Mouse (Mus musculus) forebrain, postnatal 0 days (tissue): ENCODE results near the gene D830030K20Rik. TPM values are rescaled to one million over a fixed set of nuclear protein-coding genes. Genes with fewer than 3 reads are reported as not detected.
"Not testable (repeated sequence)": the region's sequence is repeated elsewhere in the genome, so short reads cannot be mapped to it uniquely, and the experiment has no call there.

Source experiments
- ATAC-seq: fragments of 200-750 bp; cut with Nextera tagmentation; 2 replicates; pipeline ENCODE4 v1.8.0; 2017; ENCODE audit warnings: mild to moderate bottlenecking, moderate library complexity
- DNase-seq: peaks from one replicate; pipeline ENCODE4 v3.0.0-alpha.2; 2015
- H3K27ac ChIP-seq: fragments of 300-500 bp; sonication (generic); 2 replicates; pipeline ENCODE4 v1.5.1; 2014; ENCODE audit warnings: low read depth, mild to moderate bottlenecking, antibody characterized with exemption, low read length, moderate library complexity, mixed read lengths
- H3K27me3 ChIP-seq: fragments of 300-500 bp; sonication (generic); 2 replicates; pipeline ENCODE4 v1.6.1; 2014; ENCODE audit warnings: mild to moderate bottlenecking, low read length, mixed read lengths; ENCODE audit not compliant: insufficient read depth
- H3K36me3 ChIP-seq: fragments of 300-500 bp; sonication (generic); 2 replicates; pipeline ENCODE4 v1.6.1; 2014; ENCODE audit warnings: mild to moderate bottlenecking, moderate library complexity; ENCODE audit not compliant: insufficient read depth
- H3K4me1 ChIP-seq: fragments of 300-500 bp; sonication (generic); 2 replicates; pipeline ENCODE4 v1.6.1; 2014; ENCODE audit warnings: antibody characterized with exemption; ENCODE audit not compliant: insufficient read depth
- H3K4me2 ChIP-seq: fragments of 300-500 bp; sonication (generic); 2 replicates; pipeline ENCODE4 v1.6.1; 2014; ENCODE audit warnings: low read depth, mild to moderate bottlenecking, moderate library complexity
- H3K4me3 ChIP-seq: fragments of 300-500 bp; sonication (generic); 2 replicates; pipeline ENCODE4 v1.5.1; 2014; ENCODE audit warnings: low read depth, low read length, mixed read lengths
- H3K9ac ChIP-seq: fragments of 300-500 bp; sonication (generic); 2 replicates; pipeline ENCODE4 v1.6.1; 2014; ENCODE audit warnings: mild to moderate bottlenecking
- H3K9me3 ChIP-seq: fragments of 300-500 bp; sonication (generic); 2 replicates; pipeline ENCODE4 v1.6.1; 2016; ENCODE audit warnings: low read length
- CTCF ChIP-seq: sonication (generic); IDR thresholded peaks from 2 replicates; pipeline ENCODE4 v1.5.1; 2016; ENCODE audit warnings: antibody characterized with exemption, control low read depth, low read depth
- WGBS: fragments of 180-500 bp; shearing (Covaris S2); extraction: QIAGEN DNeasy Blood & Tissue Kit; methylation state at CpG from one replicate; pipeline ENCODE4 v1.1.7; 2014; 5-methylcytosine and 5-hydroxymethylcytosine counted together
- polyA plus RNA-seq: library from polyadenylated mRNA; unstranded; fragments of >200 nt; fragmentation: Nextera tagmentation; extraction: Ambion mirVana; gene quantifications from 2 replicates; pipeline ENCODE4 v1.2.1, GENCODE M21; 2015
- total RNA-seq: library from RNA; depleted of rRNA; stranded (reverse); fragments of >200 nt; gene quantifications from 2 replicates; pipeline ENCODE4 v1.2.3, GENCODE M21; 2014; rRNA removed

D830030K20Rik gene
- total RNA-seq = 13.0 and 22.5 TPM in 2 replicates
- 23.3 and 27.9 TPM in 2 replicates for polyA plus RNA-seq

- not testable (repeated sequence) for H3K36me3 ChIP-seq, H3K9me3 ChIP-seq, H3K27me3 ChIP-seq, H3K4me1 ChIP-seq, ATAC-seq, H3K27ac ChIP-seq
- DNase-seq = peak; percentile 4
- peak within 1 kb of the TSS; percentile 42 for H3K4me3 ChIP-seq
- under 1% methylated on average over 22 of the region's 62 CpGs for WGBS
- peak within 1 kb of the TSS; percentile 65 for H3K9ac ChIP-seq
- H3K4me2 ChIP-seq = peak within 1 kb of the TSS; percentile 74
Measured at GRCm38 (mm10) chr14:3208272-3209152, at the start of gene D830030K20Rik. D830030K20Rik (plus strand) TSS chr14:3208488.

GRCm38 (mm10) chr14:3187955-3188354, 20.3 kb upstream of the D830030K20Rik start, which contains the start of gene Gm5795:
Gm5795 (plus strand) TSS chr14:3188255.
- H3K27ac ChIP-seq, ATAC-seq, H3K4me1 ChIP-seq, H3K4me3 ChIP-seq, H3K27me3 ChIP-seq, H3K9ac ChIP-seq, H3K9me3 ChIP-seq, H3K36me3 ChIP-seq, DNase-seq, H3K4me2 ChIP-seq: not testable (repeated sequence)
- WGBS = no CpG with 5 or more reads among the region's 2 CpGs

GRCm38 (mm10) chr14:3209367-3209766, 1.1 kb downstream of the D830030K20Rik start:
- H3K4me3 ChIP-seq, H3K27ac ChIP-seq, H3K36me3 ChIP-seq, H3K9ac ChIP-seq, H3K9me3 ChIP-seq, H3K27me3 ChIP-seq, H3K4me1 ChIP-seq, ATAC-seq: not testable (repeated sequence)
- 0 out of 2 replicates have a peak overlapping the region, but pooled peaks have one; percentile 17 for H3K4me2 ChIP-seq
- DNase-seq = peak; percentile 40
- WGBS = 9% methylated on average over 9 of the region's 11 CpGs
- peak; percentile 57 for TF ChIP-seq CTCF

GRCm38 (mm10) chr14:3262531-3262930, 54.2 kb downstream of the D830030K20Rik start:
- H3K4me2 ChIP-seq, ATAC-seq, H3K36me3 ChIP-seq, DNase-seq, H3K27me3 ChIP-seq, H3K27ac ChIP-seq, H3K9ac ChIP-seq, H3K4me1 ChIP-seq, H3K9me3 ChIP-seq, H3K4me3 ChIP-seq: not testable (repeated sequence)
- WGBS = 96% methylated on average over 2 of the region's 2 CpGs

Other genes starting within 250 kb of the D830030K20Rik start
- not detected in 2 replicates for gene Gm2888, start 178.5 kb upstream of the D830030K20Rik start, total RNA-seq
- gene Gm2888, start 178.5 kb upstream of the D830030K20Rik start, polyA plus RNA-seq = not detected in 2 replicates
- 10.2 and 11.3 TPM in 2 replicates for gene Gm2897, start 159.2 kb upstream of the D830030K20Rik start, total RNA-seq
- gene Gm2897, start 159.2 kb upstream of the D830030K20Rik start, polyA plus RNA-seq = 10.7 and 10.9 TPM in 2 replicates
- 0.15 TPM in 1 of 2 replicates, not detected in the other for gene Gm10340, start 74.5 kb upstream of the D830030K20Rik start, total RNA-seq
- gene Gm10340, start 74.5 kb upstream of the D830030K20Rik start, polyA plus RNA-seq = 0.10 TPM in 1 of 2 replicates, not detected in the other
- 0.14 TPM in 1 of 2 replicates, not detected in the other for gene Gm5795, start 20.2 kb upstream of the D830030K20Rik start, total RNA-seq
- 0.15 TPM in 1 of 2 replicates, not detected in the other for gene Gm5795, start 20.2 kb upstream of the D830030K20Rik start, polyA plus RNA-seq
- 0.24 and 0.54 TPM in 2 replicates for gene Gm2956, start 124.1 kb downstream of the D830030K20Rik start, total RNA-seq
- 0.43 TPM in 1 of 2 replicates, not detected in the other for gene Gm2956, start 124.1 kb downstream of the D830030K20Rik start, polyA plus RNA-seq
- not detected in 2 replicates for gene Gm10413, start 186.6 kb downstream of the D830030K20Rik start, total RNA-seq
- gene Gm10413, start 186.6 kb downstream of the D830030K20Rik start, polyA plus RNA-seq = not detected in 2 replicates
- 9.5 and 9.6 TPM in 2 replicates for gene Gm10409, start 204.1 kb downstream of the D830030K20Rik start, total RNA-seq
- 22.7 and 23.8 TPM in 2 replicates for gene Gm10409, start 204.1 kb downstream of the D830030K20Rik start, polyA plus RNA-seq
- gene Gm3005, start 219.6 kb downstream of the D830030K20Rik start, total RNA-seq = 7.5 and 11.7 TPM in 2 replicates
- 12.8 and 13.6 TPM in 2 replicates for gene Gm3005, start 219.6 kb downstream of the D830030K20Rik start, polyA plus RNA-seq
- 0.52 TPM in 1 of 2 replicates, not detected in the other for gene Gm10408, start 240.9 kb downstream of the D830030K20Rik start, total RNA-seq
- not detected in 2 replicates for gene Gm10408, start 240.9 kb downstream of the D830030K20Rik start, polyA plus RNA-seq